Mouse (Mus musculus) heart, embryonic 10.5 days (tissue): ENCODE measurements around the gene Selenoo. TPM values are rescaled to one million over a fixed set of nuclear protein-coding genes. Genes with fewer than 3 reads are reported as not detected.

Source experiments
- DNase-seq: peaks from one replicate; pipeline ENCODE4 v3.0.0-alpha.2; 2017; ENCODE audit warnings: low spot score
- H3K27ac ChIP-seq: fragments of 300-500 bp; sonication (generic); 2 replicates; pipeline ENCODE4 v1.5.1; 2016; ENCODE audit warnings: mild to moderate bottlenecking
- H3K27me3 ChIP-seq: fragments of 300-500 bp; sonication (generic); 2 replicates; pipeline ENCODE4 v1.6.1; 2016; ENCODE audit warnings: mild to moderate bottlenecking; ENCODE audit not compliant: poor library complexity, insufficient read depth, severe bottlenecking
- H3K36me3 ChIP-seq: fragments of 300-500 bp; sonication (generic); 2 replicates; pipeline ENCODE4 v1.6.1; 2016; ENCODE audit warnings: mild to moderate bottlenecking, moderate library complexity
- H3K4me1 ChIP-seq: fragments of 300-500 bp; sonication (generic); 2 replicates; pipeline ENCODE4 v1.6.1; 2016; ENCODE audit warnings: mild to moderate bottlenecking
- H3K4me3 ChIP-seq: fragments of 300-500 bp; sonication (generic); 2 replicates; pipeline ENCODE4 v1.5.1; 2016; ENCODE audit warnings: mild to moderate bottlenecking, moderate library complexity
- H3K9me3 ChIP-seq: fragments of 300-500 bp; sonication (generic); 2 replicates; pipeline ENCODE4 v1.6.1; 2016; ENCODE audit warnings: mild to moderate bottlenecking, moderate library complexity
- WGBS: fragments of 180-500 bp; shearing (Covaris S2); methylation state at CpG from one replicate; pipeline ENCODE4 v1.1.7; 2016; 5-methylcytosine and 5-hydroxymethylcytosine counted together
- polyA plus RNA-seq: library from polyadenylated mRNA; unstranded; fragments of >200 nt; fragmentation: Nextera tagmentation; extraction: Ambion mirVana; gene quantifications from 2 replicates; pipeline ENCODE4 v1.2.1, GENCODE M21; 2016

Selenoo gene
- polyA plus RNA-seq: 9.5 and 11.8 TPM in 2 replicates

- WGBS: 2% methylated on average over 38 of the region's 38 CpGs
Observed at GRCm38 (mm10) chr15:89088607-89089247, at the start of gene Selenoo. Gene Selenoo, plus strand, starts transcription at chr15:89089084.

GRCm38 (mm10) chr15:89044381-89044780 is 44.5 kb upstream of the Selenoo start:
- Histone ChIP-seq H3K9me3 (peaks cover 3% of the 10 kb centered on the region; the same call in 1 of the 2 replicates), H3K27me3 (no peaks in the 10 kb centered on the region), H3K4me3 (no peak overlapping the region), H3K27ac (no peak overlapping the region), H3K4me1 (no peaks in the 10 kb centered on the region), H3K36me3 (peaks cover 33% of the 10 kb centered on the region)
- 78% methylated on average over 5 of the region's 5 CpGs for WGBS
- DNase-seq: no peak

More at GRCm38 (mm10) chr15:89088607-89089247, at the start of gene Selenoo:
- peaks cover 53% of the 10 kb centered on the region for H3K36me3 ChIP-seq
- peak; percentile 95 for DNase-seq
- H3K9me3 ChIP-seq: no peaks in the 10 kb centered on the region
- H3K27me3 ChIP-seq: no peaks in the 10 kb centered on the region
- H3K4me3 ChIP-seq: peak within 1 kb of the TSS; percentile 96
- H3K27ac ChIP-seq: peak within 1 kb of the TSS; percentile 90
- peaks cover 21% of the 10 kb centered on the region for H3K4me1 ChIP-seq

- Histone ChIP-seq H3K36me3 (peaks cover 37% of the 10 kb centered on the region), H3K27me3 (no peaks in the 10 kb centered on the region; the same call in 1 of the 2 replicates), H3K9me3 (peaks cover 3% of the 10 kb centered on the region; the same call in 1 of the 2 replicates), H3K27ac (no peak overlapping the region), H3K4me1 (no peaks in the 10 kb centered on the region), H3K4me3 (no peak overlapping the region)
- WGBS: 76% methylated on average over 4 of the region's 4 CpGs
- DNase-seq: peak; percentile 61
Observed at GRCm38 (mm10) chr15:89046356-89046755, 42.5 kb upstream of the Selenoo start.

GRCm38 (mm10) chr15:89054666-89055065 is 34.2 kb upstream of the Selenoo start:
- H3K36me3 ChIP-seq: peaks cover 35% of the 10 kb centered on the region; the same call in 1 of the 2 replicates
- no peaks in the 10 kb centered on the region for H3K9me3 ChIP-seq
- H3K4me1 ChIP-seq: peaks cover 8% of the 10 kb centered on the region
- H3K27me3 ChIP-seq: peaks cover 38% of the 10 kb centered on the region
- WGBS: 88% methylated on average over 7 of the region's 7 CpGs
- H3K4me3 ChIP-seq: no peak overlapping the region
- DNase-seq: no peak
- no peak overlapping the region for H3K27ac ChIP-seq

GRCm38 (mm10) chr15:89058736-89059135 is 30.1 kb upstream of the Selenoo start:
- H3K27me3 ChIP-seq: peaks cover 75% of the 10 kb centered on the region
- peak overlapping the region; percentile 89 for H3K27ac ChIP-seq
- H3K9me3 ChIP-seq: no peaks in the 10 kb centered on the region
- H3K4me1 ChIP-seq: peaks cover 16% of the 10 kb centered on the region
- no peak for DNase-seq
- WGBS: 19% methylated on average over 6 of the region's 6 CpGs
- H3K4me3 ChIP-seq: peak overlapping the region; percentile 78
- H3K36me3 ChIP-seq: peaks cover 14% of the 10 kb centered on the region; the same call in 1 of the 2 replicates

GRCm38 (mm10) chr15:89059161-89059931 is 29.5 kb upstream of the Selenoo start, which contains the start of gene Panx2:
Gene Panx2, plus strand, starts transcription at chr15:89059734.
- peaks cover 81% of the 10 kb centered on the region for H3K27me3 ChIP-seq
- WGBS: 1% methylated on average over 55 of the region's 57 CpGs
- H3K36me3 ChIP-seq: peaks cover 11% of the 10 kb centered on the region; the same call in 1 of the 2 replicates
- H3K4me1 ChIP-seq: peaks cover 16% of the 10 kb centered on the region
- peak within 1 kb of the TSS; percentile 89 for H3K27ac ChIP-seq
- no peaks in the 10 kb centered on the region for H3K9me3 ChIP-seq
- H3K4me3 ChIP-seq: peak within 1 kb of the TSS; percentile 78
- no peak for DNase-seq

- H3K27ac ChIP-seq: peak overlapping the region; percentile 89
- no peaks in the 10 kb centered on the region for H3K9me3 ChIP-seq
- H3K4me3 ChIP-seq: peak overlapping the region; percentile 78
- H3K36me3 ChIP-seq: peaks cover 4% of the 10 kb centered on the region; the same call in 1 of the 2 replicates
- peaks cover 16% of the 10 kb centered on the region for H3K4me1 ChIP-seq
- 1% methylated on average over 43 of the region's 48 CpGs for WGBS
- no peak for DNase-seq
- H3K27me3 ChIP-seq: peaks cover 85% of the 10 kb centered on the region
Observed at GRCm38 (mm10) chr15:89060032-89060681, 28.7 kb upstream of the Selenoo start.

- H3K4me1 ChIP-seq: peaks cover 16% of the 10 kb centered on the region
- H3K36me3 ChIP-seq: no peaks in the 10 kb centered on the region
- H3K27ac ChIP-seq: no peak overlapping the region
- no peak for DNase-seq
- 84% methylated on average over 12 of the region's 12 CpGs for WGBS
- peak overlapping the region; percentile 78 for H3K4me3 ChIP-seq
- peaks cover 86% of the 10 kb centered on the region for H3K27me3 ChIP-seq
- no peaks in the 10 kb centered on the region for H3K9me3 ChIP-seq
Observed at GRCm38 (mm10) chr15:89060811-89061460, 27.9 kb upstream of the Selenoo start.

GRCm38 (mm10) chr15:89061761-89062517 is 26.9 kb upstream of the Selenoo start:
- H3K27me3 ChIP-seq: peaks cover 91% of the 10 kb centered on the region
- H3K36me3 ChIP-seq: no peaks in the 10 kb centered on the region
- DNase-seq: no peak
- no peaks in the 10 kb centered on the region for H3K9me3 ChIP-seq
- H3K4me1 ChIP-seq: peaks cover 19% of the 10 kb centered on the region
- WGBS: 82% methylated on average over 6 of the region's 6 CpGs
- H3K27ac ChIP-seq: no peak overlapping the region
- H3K4me3 ChIP-seq: no peak overlapping the region

GRCm38 (mm10) chr15:89062518-89062910 is 26.4 kb upstream of the Selenoo start:
- WGBS: 80% methylated on average over 5 of the region's 5 CpGs

GRCm38 (mm10) chr15:89063001-89063400 is 25.9 kb upstream of the Selenoo start:
- H3K4me3 ChIP-seq: no peak overlapping the region
- WGBS: 74% methylated on average over 7 of the region's 7 CpGs
- H3K27me3 ChIP-seq: peaks cover 91% of the 10 kb centered on the region
- H3K36me3 ChIP-seq: no peaks in the 10 kb centered on the region; the same call in 1 of the 2 replicates
- H3K9me3 ChIP-seq: no peaks in the 10 kb centered on the region
- DNase-seq: no peak
- peaks cover 28% of the 10 kb centered on the region for H3K4me1 ChIP-seq
- H3K27ac ChIP-seq: no peak overlapping the region

More at GRCm38 (mm10) chr15:89062518-89062910, 26.4 kb upstream of the Selenoo start:
- Histone ChIP-seq H3K4me1 (peaks cover 23% of the 10 kb centered on the region), H3K27me3 (peaks cover 91% of the 10 kb centered on the region), H3K27ac (no peak overlapping the region), H3K4me3 (no peak overlapping the region), H3K36me3 (no peaks in the 10 kb centered on the region), H3K9me3 (no peaks in the 10 kb centered on the region)
- DNase-seq: no peak

- peaks cover 91% of the 10 kb centered on the region for H3K27me3 ChIP-seq
- no peak overlapping the region for H3K27ac ChIP-seq
Observed at GRCm38 (mm10) chr15:89063536-89063935, 25.3 kb upstream of the Selenoo start.

More at GRCm38 (mm10) chr15:89063536-89063935, 25.3 kb upstream of the Selenoo start:
- DNase-seq: no peak
- Histone ChIP-seq H3K9me3 (no peaks in the 10 kb centered on the region), H3K4me1 (peaks cover 33% of the 10 kb centered on the region), H3K4me3 (no peak overlapping the region), H3K36me3 (no peaks in the 10 kb centered on the region; the same call in 1 of the 2 replicates)
- 78% methylated on average over 6 of the region's 6 CpGs for WGBS
